Mouse (Mus musculus) liver, postnatal 0 days (tissue): Measurements from ENCODE around the gene Endov. TPM values are rescaled to one million over a fixed set of nuclear protein-coding genes. Genes with fewer than 3 reads are reported as not detected.

ENCODE experiments used
- ATAC-seq: fragments of 200-750 bp; cut with Nextera tagmentation; 2 replicates; pipeline ENCODE4 v1.8.0; 2017; ENCODE audit warnings: mild to moderate bottlenecking, moderate library complexity
- DNase-seq: peaks from one replicate; pipeline ENCODE4 v3.0.0-alpha.2; 2016
- H3K27ac ChIP-seq: fragments of 300-500 bp; sonication (generic); 2 replicates; pipeline ENCODE4 v1.5.1; 2014; ENCODE audit warnings: antibody characterized with exemption, moderate library complexity, mild to moderate bottlenecking, low read depth
- H3K27me3 ChIP-seq: fragments of 300-500 bp; sonication (generic); 2 replicates; pipeline ENCODE4 v1.6.1; 2014; ENCODE audit warnings: low read length, control low read depth, mixed read lengths; ENCODE audit not compliant: insufficient read depth
- H3K36me3 ChIP-seq: fragments of 300-500 bp; sonication (generic); replicated peaks from 2 replicates; pipeline ENCODE4 v1.6.1; 2014; ENCODE audit warnings: mild to moderate bottlenecking, control low read depth, low read length, moderate library complexity, mixed read lengths; ENCODE audit not compliant: insufficient read depth
- H3K4me1 ChIP-seq: fragments of 300-500 bp; sonication (generic); 2 replicates; pipeline ENCODE4 v1.6.1; 2014; ENCODE audit warnings: antibody characterized with exemption, mild to moderate bottlenecking, control low read depth; ENCODE audit not compliant: insufficient read depth
- H3K4me2 ChIP-seq: fragments of 300-500 bp; sonication (generic); 2 replicates; pipeline ENCODE4 v1.6.1; 2014; ENCODE audit warnings: low read depth, mild to moderate bottlenecking, low read length, moderate library complexity, mixed read lengths
- H3K4me3 ChIP-seq: fragments of 300-500 bp; sonication (generic); 2 replicates; pipeline ENCODE4 v1.5.1; 2014; ENCODE audit warnings: low read depth, low read length
- H3K9ac ChIP-seq: fragments of 300-500 bp; sonication (generic); replicated peaks from 2 replicates; pipeline ENCODE4 v1.6.1; 2014; ENCODE audit warnings: mild to moderate bottlenecking, moderate library complexity
- H3K9me3 ChIP-seq: fragments of 300-500 bp; sonication (generic); 2 replicates; pipeline ENCODE4 v1.6.1; 2016; ENCODE audit warnings: mild to moderate bottlenecking, control low read depth, low read length, mixed read lengths
- CTCF ChIP-seq: sonication (generic); IDR thresholded peaks from 2 replicates; pipeline ENCODE4 v1.5.1; 2016; ENCODE audit warnings: antibody characterized with exemption, low read depth
- EP300 ChIP-seq: IDR thresholded peaks from 2 replicates; pipeline ENCODE4 v1.6.1; 2016; ENCODE audit warnings: antibody characterized with exemption, low read depth, mild to moderate bottlenecking
- WGBS: fragments of 180-500 bp; shearing (Covaris S2); extraction: QIAGEN DNeasy Blood & Tissue Kit; methylation state at CpG from one replicate; pipeline ENCODE4 v1.1.7; 2014; ENCODE audit not compliant: insufficient replicate concordance; 5-methylcytosine and 5-hydroxymethylcytosine counted together
- polyA plus RNA-seq: library from polyadenylated mRNA; unstranded; fragments of >200 nt; fragmentation: Nextera tagmentation; extraction: Ambion mirVana; gene quantifications from 2 replicates; pipeline ENCODE4 v1.2.1, GENCODE M21; 2015

Endov gene
- polyA plus RNA-seq, 1 experiment from 2014 or later, result 6.4 TPM

DNA sequence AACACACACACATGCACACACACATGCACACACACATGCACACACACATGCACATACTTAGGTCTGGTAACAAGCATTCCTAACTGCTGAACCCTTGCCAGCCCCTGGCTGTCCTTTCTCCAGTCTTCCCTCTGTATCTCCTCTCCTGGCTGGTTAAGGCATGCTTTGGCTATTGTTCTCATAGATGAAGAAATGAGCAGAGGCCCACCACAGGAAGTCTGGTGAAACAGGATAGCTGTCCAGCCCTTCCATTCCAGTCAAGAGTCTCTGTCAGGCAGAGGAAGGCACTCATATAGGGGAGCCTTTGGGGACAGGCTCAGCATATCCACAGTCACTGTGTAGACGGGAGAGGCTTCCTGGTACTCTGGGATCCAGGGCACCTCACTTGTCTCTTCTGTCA lies 61.2 kb downstream of the Endov start:
- Histone ChIP-seq H3K4me1 (peaks cover 32% of the 10 kb centered on the region), H3K27ac (no peak overlapping the region), H3K36me3 (no peaks in the 10 kb centered on the region), H3K4me3 (no peak overlapping the region), H3K27me3 (peaks cover 34% of the 10 kb centered on the region), H3K4me2 (0 out of 2 replicates have a peak overlapping the region, but pooled peaks have one; percentile 13), H3K9ac (no peak overlapping the region), H3K9me3 (no peaks in the 10 kb centered on the region)
- no peak for TF ChIP-seq EP300
- no peak for TF ChIP-seq CTCF
- ATAC-seq (0 out of 2 replicates have a peak, but pooled peaks have one; percentile 21), DNase-seq (no peak)
- WGBS, result 10% methylated on average over 1 of the region's 1 CpGs

GRCm38 (mm10) chr11:119552902-119553802 lies 62.0 kb downstream of the Endov start:
- Histone ChIP-seq H3K27ac (no peak overlapping the region), H3K9ac (no peak overlapping the region), H3K4me1 (peaks cover 24% of the 10 kb centered on the region), H3K4me2 (0 out of 2 replicates have a peak overlapping the region, but pooled peaks have one; percentile 13), H3K36me3 (no peaks in the 10 kb centered on the region), H3K27me3 (peaks cover 29% of the 10 kb centered on the region), H3K9me3 (no peaks in the 10 kb centered on the region), H3K4me3 (no peak overlapping the region)
- 56% methylated on average over 9 of the region's 9 CpGs for WGBS
- TF ChIP-seq EP300 (no peak), CTCF (no peak)
- DNase-seq (no peak), ATAC-seq (no peak)

GRCm38 (mm10) chr11:119554706-119555105 lies 63.6 kb downstream of the Endov start:
- peaks cover 13% of the 10 kb centered on the region for H3K27me3 ChIP-seq
- ATAC-seq (no peak), DNase-seq (no peak)
- no peak overlapping the region for H3K4me2 ChIP-seq
- H3K4me3 ChIP-seq, result no peak overlapping the region
- TF ChIP-seq CTCF (no peak), EP300 (no peak)
- no peak overlapping the region for H3K9ac ChIP-seq
- H3K27ac ChIP-seq, result no peak overlapping the region
- no peaks in the 10 kb centered on the region for H3K9me3 ChIP-seq
- H3K4me1 ChIP-seq, result peaks cover 8% of the 10 kb centered on the region
- 75% methylated on average over 7 of the region's 7 CpGs for WGBS
- H3K36me3 ChIP-seq, result no peaks in the 10 kb centered on the region

GRCm38 (mm10) chr11:119555170-119555569 lies 64.0 kb downstream of the Endov start:
- H3K27me3 ChIP-seq, result 0 out of 2 replicates have a peak, but pooled peaks cover 9% of the 10 kb centered on the region
- DNase-seq (no peak), ATAC-seq (no peak)
- no peak overlapping the region for H3K9ac ChIP-seq
- peaks cover 8% of the 10 kb centered on the region for H3K4me1 ChIP-seq
- no peak overlapping the region for H3K4me2 ChIP-seq
- H3K4me3 ChIP-seq, result no peak overlapping the region
- H3K36me3 ChIP-seq, result no peaks in the 10 kb centered on the region
- TF ChIP-seq CTCF (no peak), EP300 (no peak)
- WGBS, result 71% methylated on average over 7 of the region's 7 CpGs
- H3K27ac ChIP-seq, result no peak overlapping the region
- no peaks in the 10 kb centered on the region for H3K9me3 ChIP-seq

DNA sequence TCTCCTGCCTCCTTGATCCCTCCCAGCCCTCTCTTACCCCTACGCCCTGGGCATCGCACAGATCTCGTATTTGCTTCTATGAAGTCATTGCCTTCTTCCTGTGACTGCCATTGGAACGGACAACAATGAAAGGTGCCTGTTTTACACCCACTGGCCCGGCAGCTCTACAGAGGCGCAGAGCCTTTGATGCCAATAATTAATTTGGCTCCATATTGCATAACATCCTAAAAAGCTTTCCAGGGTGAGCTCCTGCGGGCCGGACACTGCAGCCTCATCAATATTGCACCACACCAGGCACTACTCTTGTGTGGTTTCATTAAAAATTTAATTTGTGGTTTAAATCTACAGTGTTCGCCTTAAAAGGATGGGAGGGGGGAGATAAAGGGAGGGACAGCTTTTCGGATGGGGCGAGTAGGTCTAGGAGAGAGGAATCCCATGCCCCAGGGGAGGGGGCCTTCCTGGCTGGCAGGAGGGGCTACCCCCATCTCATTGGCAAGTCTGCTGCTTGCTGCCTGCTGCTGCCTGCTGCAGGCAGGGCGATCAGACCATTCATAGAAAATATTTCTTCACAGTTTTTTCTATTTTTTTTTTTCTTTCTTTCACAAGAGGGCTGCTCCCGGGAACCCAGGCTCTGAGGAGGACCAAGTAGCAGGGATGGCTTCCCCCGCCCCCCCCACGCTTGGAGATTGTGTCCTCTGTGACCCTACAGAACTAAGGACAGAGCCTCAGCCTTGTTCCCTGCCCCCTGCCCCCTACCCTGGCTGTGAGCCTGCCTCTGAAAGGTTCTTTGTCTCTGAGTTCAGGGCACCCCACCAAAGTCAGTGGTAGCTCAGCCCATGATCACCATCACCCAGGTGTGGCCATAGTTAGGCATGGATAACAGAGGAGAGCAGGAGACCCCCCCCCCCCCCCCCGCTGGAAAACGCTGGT lies 67.1 kb downstream of the Endov start:
- Histone ChIP-seq H3K27me3 (0 out of 2 replicates have a peak, but pooled peaks cover 10% of the 10 kb centered on the region), H3K4me3 (no peak overlapping the region), H3K9me3 (no peaks in the 10 kb centered on the region), H3K4me2 (no peak overlapping the region), H3K4me1 (no peaks in the 10 kb centered on the region), H3K27ac (no peak overlapping the region), H3K9ac (no peak overlapping the region), H3K36me3 (no peaks in the 10 kb centered on the region)
- no peak for ATAC-seq
- DNase-seq, result no peak
- WGBS, result 37% methylated on average over 16 of the region's 17 CpGs
- TF ChIP-seq CTCF (no peak), EP300 (no peak)
